Mouse (Mus musculus) limb, embryonic 14.5 days (tissue): Measurements from ENCODE around the gene Nudt1. TPM values are rescaled to one million over a fixed set of nuclear protein-coding genes. Genes with fewer than 3 reads are reported as not detected.

Source experiments
- ATAC-seq: fragments of 200-750 bp; cut with Nextera tagmentation; 2 replicates; pipeline ENCODE4 v1.8.0; 2017; ENCODE audit warnings: low read depth, moderate number of reproducible peaks, moderate TSS enrichment; ENCODE audit not compliant: low FRiP score
- DNase-seq: peaks from one replicate; pipeline ENCODE4 v3.0.0-alpha.2; 2015; ENCODE audit warnings: low spot score
- H3K27ac ChIP-seq: fragments of 300-500 bp; sonication (generic); replicated peaks from 2 replicates; pipeline ENCODE4 v1.5.1; 2014; ENCODE audit warnings: low read depth, mild to moderate bottlenecking, low read length, moderate library complexity, mixed read lengths
- H3K27me3 ChIP-seq: fragments of 300-500 bp; sonication (generic); 2 replicates; pipeline ENCODE4 v1.6.1; 2014; ENCODE audit warnings: low read length, mixed read lengths; ENCODE audit not compliant: control insufficient read depth, insufficient read depth
- H3K36me3 ChIP-seq: fragments of 300-500 bp; sonication (generic); 2 replicates; pipeline ENCODE4 v1.6.1; 2014; ENCODE audit warnings: mild to moderate bottlenecking, low read length, moderate library complexity, mixed read lengths; ENCODE audit not compliant: control insufficient read depth, insufficient read depth
- H3K4me1 ChIP-seq: fragments of 300-500 bp; sonication (generic); 2 replicates; pipeline ENCODE4 v1.6.1; 2014; ENCODE audit warnings: antibody characterized with exemption, low read length, mixed read lengths; ENCODE audit not compliant: control insufficient read depth, insufficient read depth
- H3K4me2 ChIP-seq: fragments of 300-500 bp; sonication (generic); replicated peaks from 2 replicates; pipeline ENCODE4 v1.6.1; 2014; ENCODE audit warnings: low read depth, mild to moderate bottlenecking, low read length, moderate library complexity; ENCODE audit not compliant: severe bottlenecking
- H3K4me3 ChIP-seq: fragments of 300-500 bp; sonication (generic); replicated peaks from 2 replicates; pipeline ENCODE4 v1.5.1; 2014; ENCODE audit warnings: low read length
- H3K9ac ChIP-seq: fragments of 300-500 bp; sonication (generic); 2 replicates; pipeline ENCODE4 v1.6.1; 2014; ENCODE audit warnings: mild to moderate bottlenecking, low read depth, low read length, moderate library complexity; ENCODE audit not compliant: severe bottlenecking
- H3K9me3 ChIP-seq: fragments of 300-500 bp; sonication (generic); 2 replicates; pipeline ENCODE4 v1.6.1; 2016; ENCODE audit warnings: low read length; ENCODE audit not compliant: control insufficient read depth
- POLR2A ChIP-seq: fragments of 200-500 bp; IDR thresholded peaks from 2 replicates; pipeline ENCODE4 v1.8.0; 2012; ENCODE audit warnings: inconsistent platforms, mild to moderate bottlenecking, moderate library complexity, borderline replicate concordance; ENCODE audit not compliant: insufficient read depth, insufficient read length; ENCODE audit errors: extremely low read depth
- WGBS: fragments of 180-500 bp; shearing (Covaris S2); extraction: QIAGEN DNeasy Blood & Tissue Kit; methylation state at CpG from one replicate; pipeline ENCODE4 v1.1.7; 2014; 5-methylcytosine and 5-hydroxymethylcytosine counted together
- polyA plus RNA-seq, 2 experiments: library from polyadenylated mRNA; depleted of rRNA in 1 of 2; stranded (reverse) in 1 of 2; unstranded in 1 of 2; fragments of >200 nt; fragmentation: Nextera tagmentation in 1 of 2; extraction: Ambion mirVana in 1 of 2; gene quantifications; 2 replicates each; pipeline versions ENCODE4 v1.2.1 to v1.2.3; 2012 to 2014

Gene Nudt1
- polyA plus RNA-seq, 2 experiments, result 31.0 to 35.3 TPM

- no peak for DNase-seq
- no peak overlapping the region for H3K4me2 ChIP-seq
- H3K36me3 ChIP-seq, result no peaks in the 10 kb centered on the region
- TF ChIP-seq POLR2A, result no peak
- no peak for ATAC-seq
- H3K4me3 ChIP-seq, result no peak overlapping the region
- no peaks in the 10 kb centered on the region for H3K27me3 ChIP-seq
- no peak overlapping the region for H3K27ac ChIP-seq
- WGBS, result 65% methylated on average over 6 of the region's 6 CpGs
- H3K4me1 ChIP-seq, result peaks cover 4% of the 10 kb centered on the region
- no peak overlapping the region for H3K9ac ChIP-seq
- no peaks in the 10 kb centered on the region for H3K9me3 ChIP-seq
Measured at GRCm38 (mm10) chr5:140379299-140379698, 57.8 kb downstream of the Nudt1 start.

- Histone ChIP-seq H3K36me3 (no peaks in the 10 kb centered on the region), H3K27ac (no peak overlapping the region), H3K9me3 (no peaks in the 10 kb centered on the region), H3K9ac (no peak overlapping the region), H3K4me3 (no peak overlapping the region), H3K4me1 (peaks cover 4% of the 10 kb centered on the region), H3K4me2 (no peak overlapping the region), H3K27me3 (no peaks in the 10 kb centered on the region)
- ATAC-seq (no peak), DNase-seq (no peak)
- WGBS, result 84% methylated on average over 7 of the region's 7 CpGs
- no peak for TF ChIP-seq POLR2A
Measured at GRCm38 (mm10) chr5:140381156-140381555, 59.7 kb downstream of the Nudt1 start.

- Histone ChIP-seq H3K4me1 (peaks cover 4% of the 10 kb centered on the region), H3K9me3 (no peaks in the 10 kb centered on the region), H3K27me3 (no peaks in the 10 kb centered on the region), H3K4me2 (no peak overlapping the region), H3K9ac (no peak overlapping the region), H3K4me3 (no peak overlapping the region), H3K27ac (no peak overlapping the region), H3K36me3 (no peaks in the 10 kb centered on the region)
- 94% methylated on average over 6 of the region's 6 CpGs for WGBS
- DNase-seq (no peak), ATAC-seq (no peak)
- TF ChIP-seq POLR2A, result no peak
Measured at GRCm38 (mm10) chr5:140382688-140383087, 61.2 kb downstream of the Nudt1 start.

- Histone ChIP-seq H3K27me3 (no peaks in the 10 kb centered on the region), H3K9ac (no peak overlapping the region; the same call in 1 of the 2 replicates), H3K27ac (peak overlapping the region; percentile 67), H3K36me3 (no peaks in the 10 kb centered on the region), H3K4me2 (no peak overlapping the region), H3K4me3 (no peak overlapping the region), H3K9me3 (no peaks in the 10 kb centered on the region), H3K4me1 (peaks cover 12% of the 10 kb centered on the region)
- 24% methylated on average over 7 of the region's 7 CpGs for WGBS
- ATAC-seq (peak; percentile 60), DNase-seq (peak; percentile 39)
- no peak for TF ChIP-seq POLR2A
Measured at GRCm38 (mm10) chr5:140383559-140383958, 62.1 kb downstream of the Nudt1 start.

GRCm38 (mm10) chr5:140384462-140384861, 63.0 kb downstream of the Nudt1 start:
- no peak for TF ChIP-seq POLR2A
- WGBS, result 87% methylated on average over 1 of the region's 1 CpGs
- Histone ChIP-seq H3K27ac (peak overlapping the region; percentile 67; the same call in 1 of the 2 replicates), H3K4me2 (no peak overlapping the region), H3K4me1 (peaks cover 13% of the 10 kb centered on the region), H3K9ac (no peak overlapping the region), H3K27me3 (no peaks in the 10 kb centered on the region), H3K36me3 (no peaks in the 10 kb centered on the region), H3K4me3 (no peak overlapping the region), H3K9me3 (no peaks in the 10 kb centered on the region)
- ATAC-seq, result no peak
- DNase-seq, result no peak

- Histone ChIP-seq H3K4me3 (no peak overlapping the region), H3K27me3 (no peaks in the 10 kb centered on the region), H3K27ac (no peak overlapping the region), H3K4me1 (peaks cover 13% of the 10 kb centered on the region), H3K9me3 (no peaks in the 10 kb centered on the region), H3K36me3 (no peaks in the 10 kb centered on the region), H3K9ac (no peak overlapping the region), H3K4me2 (no peak overlapping the region)
- no peak for DNase-seq
- ATAC-seq, result no peak
- 88% methylated on average over 7 of the region's 7 CpGs for WGBS
- TF ChIP-seq POLR2A, result no peak
Measured at GRCm38 (mm10) chr5:140387236-140387635, 65.8 kb downstream of the Nudt1 start.

Other genes with a start within 250 kb of the Nudt1 start
- gene Mad1l1, start 104 bp upstream of the Nudt1 start, polyA plus RNA-seq (2012; rRNA removed), result 31.8 and 37.9 TPM in 2 replicates
- gene Mad1l1, start 104 bp upstream of the Nudt1 start, polyA plus RNA-seq (2014; fragmentation: Nextera tagmentation; extraction: Ambion mirVana), result 38.2 and 41.6 TPM in 2 replicates
- gene Mrm2, start 10.2 kb downstream of the Nudt1 start, polyA plus RNA-seq (2012; rRNA removed), result 12.5 and 13.5 TPM in 2 replicates
- gene Mrm2, start 10.2 kb downstream of the Nudt1 start, polyA plus RNA-seq (2014; fragmentation: Nextera tagmentation; extraction: Ambion mirVana), result 18.6 and 19.5 TPM in 2 replicates
- gene Snx8, start 67.6 kb downstream of the Nudt1 start, polyA plus RNA-seq (2012; rRNA removed), result 23.0 and 29.8 TPM in 2 replicates
- gene Snx8, start 67.6 kb downstream of the Nudt1 start, polyA plus RNA-seq (2014; fragmentation: Nextera tagmentation; extraction: Ambion mirVana), result 9.7 and 12.3 TPM in 2 replicates
- gene Eif3b, start 97.7 kb downstream of the Nudt1 start, polyA plus RNA-seq (2012; rRNA removed), result 108 and 119 TPM in 2 replicates
- gene Eif3b, start 97.7 kb downstream of the Nudt1 start, polyA plus RNA-seq (2014; fragmentation: Nextera tagmentation; extraction: Ambion mirVana), result 145 and 151 TPM in 2 replicates
- gene Gm4869, start 124.0 kb downstream of the Nudt1 start, polyA plus RNA-seq (2012; rRNA removed), result 0.13 TPM in 2 replicates
- not detected in 2 replicates for gene Gm4869, start 124.0 kb downstream of the Nudt1 start, polyA plus RNA-seq (2014; fragmentation: Nextera tagmentation; extraction: Ambion mirVana)
- gene Chst12, start 183.9 kb downstream of the Nudt1 start, polyA plus RNA-seq (2012; rRNA removed), result 22.9 and 28.4 TPM in 2 replicates
- gene Chst12, start 183.9 kb downstream of the Nudt1 start, polyA plus RNA-seq (2014; fragmentation: Nextera tagmentation; extraction: Ambion mirVana), result 22.4 and 22.6 TPM in 2 replicates
- gene Grifin, start 243.4 kb downstream of the Nudt1 start, polyA plus RNA-seq (2012; rRNA removed), result 0.18 and 0.19 TPM in 2 replicates
- not detected in 2 replicates for gene Grifin, start 243.4 kb downstream of the Nudt1 start, polyA plus RNA-seq (2014; fragmentation: Nextera tagmentation; extraction: Ambion mirVana)